Mouse (Mus musculus): ENCODE results near the gene Rhox3a2.
"Not testable (repeated sequence)": the region's sequence is repeated elsewhere in the genome, so short reads cannot be mapped to it uniquely, and the experiment has no call there.

The Rhox3a2 gene

GRCm38 (mm10) chrX:37379728-37380127 lies at the start of gene Rhox3a2:
Rhox3a2 (plus strand) TSS chrX:37380028.
- not testable (repeated sequence) for DNase-seq (ENCODE audit: low spot score)

- DNase-seq (ENCODE audit: low spot score): not testable (repeated sequence)
Observed at GRCm38 (mm10) chrX:37390548-37390947, 10.7 kb downstream of the Rhox3a2 start, which contains the start of gene Rhox4a2. Rhox4a2 (plus strand) TSS chrX:37390848.

DNA sequence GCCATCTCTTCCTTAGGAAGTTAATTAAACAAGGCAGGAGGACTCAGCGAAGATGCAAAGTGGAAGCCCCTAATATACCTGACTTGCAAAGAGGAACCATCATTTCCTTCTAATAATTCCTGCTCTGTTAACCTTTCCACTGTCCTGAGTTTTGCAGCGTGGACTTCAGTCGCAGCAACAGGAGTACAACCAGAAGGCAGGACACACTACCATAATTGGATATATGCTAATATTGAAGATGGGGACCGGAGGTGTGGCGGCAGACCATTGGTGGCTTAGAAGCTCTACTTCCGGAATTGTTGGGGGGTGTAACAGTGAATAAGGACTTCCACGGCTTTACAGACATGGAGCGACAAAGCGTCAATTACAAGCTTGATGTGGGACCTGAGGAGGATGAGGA lies 31.9 kb downstream of the Rhox3a2 start, which contains the start of gene Rhox2b:
Rhox2b (plus strand) TSS at position 301 of the 400 bp plus-strand sequence.
- DNase-seq (ENCODE audit: low spot score): not testable (repeated sequence)

DNA sequence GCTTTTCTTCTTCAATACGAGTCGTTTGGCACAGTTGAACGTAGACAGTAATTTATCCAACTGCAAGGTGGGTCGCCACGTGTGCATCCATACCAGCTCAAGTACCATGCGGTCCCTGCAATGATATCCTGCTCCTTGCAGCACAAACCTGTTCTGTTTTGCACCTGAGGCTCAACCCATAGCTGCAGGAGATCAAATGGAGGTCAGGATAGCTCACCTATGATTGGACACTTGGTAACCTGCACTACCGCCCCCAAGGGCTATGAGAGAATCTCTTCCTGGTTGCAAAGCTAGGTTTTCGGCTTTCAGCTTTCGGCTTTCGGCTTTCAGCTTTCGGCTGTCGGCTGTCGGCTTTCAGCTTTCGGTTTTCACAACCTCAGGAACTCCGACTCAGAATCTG lies 52.4 kb downstream of the Rhox3a2 start, which contains the start of gene Rhox4b:
Rhox4b (plus strand) TSS at position 301 of the 400 bp plus-strand sequence.
- not testable (repeated sequence) for DNase-seq (ENCODE audit: low spot score)
